Mouse (Mus musculus) neural tube, embryonic 15.5 days (tissue): ENCODE results near the gene Slc35c1. TPM values are rescaled to one million over a fixed set of nuclear protein-coding genes. Genes with fewer than 3 reads are reported as not detected.

ENCODE experiments used
- ATAC-seq: fragments of 200-750 bp; cut with Nextera tagmentation; 2 replicates; pipeline ENCODE4 v1.8.0; 2017; ENCODE audit warnings: mild to moderate bottlenecking, moderate TSS enrichment, moderate library complexity; ENCODE audit not compliant: low FRiP score
- H3K27ac ChIP-seq: fragments of 300-500 bp; sonication (generic); replicated peaks from 2 replicates; pipeline ENCODE4 v1.5.1; 2015; ENCODE audit warnings: mild to moderate bottlenecking, inconsistent platforms
- H3K27me3 ChIP-seq: fragments of 300-500 bp; sonication (generic); replicated peaks from 2 replicates; pipeline ENCODE4 v1.6.1; 2015; ENCODE audit warnings: inconsistent platforms
- H3K36me3 ChIP-seq: fragments of 300-500 bp; sonication (generic); 2 replicates; pipeline ENCODE4 v1.6.1; 2015; ENCODE audit warnings: inconsistent platforms
- H3K4me1 ChIP-seq: fragments of 300-500 bp; sonication (generic); 2 replicates; pipeline ENCODE4 v1.6.1; 2015; ENCODE audit warnings: inconsistent platforms
- H3K4me2 ChIP-seq: fragments of 300-500 bp; sonication (generic); 2 replicates; pipeline ENCODE4 v1.6.1; 2015; ENCODE audit warnings: inconsistent platforms, mild to moderate bottlenecking, moderate library complexity
- H3K4me3 ChIP-seq: fragments of 300-500 bp; sonication (generic); replicated peaks from 2 replicates; pipeline ENCODE4 v1.5.1; 2015; ENCODE audit warnings: mild to moderate bottlenecking, inconsistent platforms
- H3K9ac ChIP-seq: fragments of 300-500 bp; sonication (generic); replicated peaks from 2 replicates; pipeline ENCODE4 v1.6.1; 2015; ENCODE audit warnings: mild to moderate bottlenecking, inconsistent platforms
- H3K9me3 ChIP-seq: fragments of 300-500 bp; sonication (generic); replicated peaks from 2 replicates; pipeline ENCODE4 v1.6.1; 2016; ENCODE audit warnings: inconsistent platforms
- WGBS: fragments of 180-500 bp; shearing (Covaris S2); methylation state at CpG from one replicate; pipeline ENCODE4 v1.1.7; 2015; ENCODE audit warnings: mixed read lengths; 5-methylcytosine and 5-hydroxymethylcytosine counted together
- polyA plus RNA-seq: library from polyadenylated mRNA; unstranded; fragments of >200 nt; fragmentation: Nextera tagmentation; extraction: Ambion mirVana; gene quantifications from 2 replicates; pipeline ENCODE4 v1.2.1, GENCODE M21; 2015

The Slc35c1 gene
- polyA plus RNA-seq, 1 experiment from 2014 or later: 16.6 TPM

GRCm38 (mm10) chr2:92471886-92472670 is 11.7 kb upstream of the Slc35c1 start:
- H3K4me2 ChIP-seq: no peak overlapping the region
- H3K4me3 ChIP-seq: no peak overlapping the region
- WGBS: 86% methylated on average over 12 of the region's 12 CpGs
- no peaks in the 10 kb centered on the region for H3K36me3 ChIP-seq
- ATAC-seq: no peak
- H3K9me3 ChIP-seq: no peaks in the 10 kb centered on the region
- H3K9ac ChIP-seq: no peak overlapping the region
- H3K27ac ChIP-seq: no peak overlapping the region
- no peaks in the 10 kb centered on the region; the same call in 1 of the 2 replicates for H3K27me3 ChIP-seq
- no peaks in the 10 kb centered on the region for H3K4me1 ChIP-seq

GRCm38 (mm10) chr2:92464690-92465089 is 4.4 kb upstream of the Slc35c1 start:
- Histone ChIP-seq H3K9ac (no peak overlapping the region), H3K27ac (no peak overlapping the region), H3K27me3 (peaks cover 20% of the 10 kb centered on the region), H3K4me3 (no peak overlapping the region), H3K4me2 (no peak overlapping the region), H3K4me1 (peaks cover 9% of the 10 kb centered on the region), H3K9me3 (no peaks in the 10 kb centered on the region), H3K36me3 (no peaks in the 10 kb centered on the region)
- WGBS: 70% methylated on average over 3 of the region's 3 CpGs
- ATAC-seq: no peak

- peaks cover 20% of the 10 kb centered on the region for H3K27me3 ChIP-seq
- H3K4me2 ChIP-seq: no peak overlapping the region
- ATAC-seq: no peak
- no peak overlapping the region for H3K9ac ChIP-seq
- no peak overlapping the region for H3K27ac ChIP-seq
- H3K4me3 ChIP-seq: no peak overlapping the region
- H3K36me3 ChIP-seq: no peaks in the 10 kb centered on the region
- peaks cover 38% of the 10 kb centered on the region for H3K4me1 ChIP-seq
- no peaks in the 10 kb centered on the region for H3K9me3 ChIP-seq
- WGBS: 84% methylated on average over 1 of the region's 1 CpGs
Measured at GRCm38 (mm10) chr2:92461215-92461614, 877 bp upstream of the Slc35c1 start.

- no peaks in the 10 kb centered on the region for H3K9me3 ChIP-seq
- H3K4me2 ChIP-seq: peak overlapping the region; percentile 90
- H3K27ac ChIP-seq: peak overlapping the region; percentile 62
- H3K9ac ChIP-seq: peak overlapping the region; percentile 48
- H3K4me1 ChIP-seq: peaks cover 52% of the 10 kb centered on the region
- peak overlapping the region; percentile 52 for H3K4me3 ChIP-seq
- peaks cover 20% of the 10 kb centered on the region for H3K27me3 ChIP-seq
- ATAC-seq: peak; percentile 93
- under 1% methylated on average over 49 of the region's 55 CpGs for WGBS
- H3K36me3 ChIP-seq: peaks cover 3% of the 10 kb centered on the region
Measured at GRCm38 (mm10) chr2:92459141-92459920, 1.0 kb downstream of the Slc35c1 start.

- Histone ChIP-seq H3K36me3 (peaks cover 11% of the 10 kb centered on the region), H3K9me3 (no peaks in the 10 kb centered on the region), H3K4me3 (peak overlapping the region; percentile 52), H3K27me3 (peaks cover 20% of the 10 kb centered on the region), H3K9ac (peak overlapping the region; percentile 48), H3K4me1 (peaks cover 52% of the 10 kb centered on the region), H3K27ac (no peak overlapping the region), H3K4me2 (peak overlapping the region; percentile 90)
- ATAC-seq: no peak
- 69% methylated on average over 13 of the region's 13 CpGs for WGBS
Measured at GRCm38 (mm10) chr2:92458481-92458880, 1.9 kb downstream of the Slc35c1 start.

GRCm38 (mm10) chr2:92456970-92457530 is 3.3 kb downstream of the Slc35c1 start:
- Histone ChIP-seq H3K27me3 (peaks cover 12% of the 10 kb centered on the region), H3K4me1 (peaks cover 52% of the 10 kb centered on the region), H3K36me3 (peaks cover 26% of the 10 kb centered on the region), H3K4me2 (peak overlapping the region; percentile 90), H3K27ac (no peak overlapping the region), H3K9me3 (no peaks in the 10 kb centered on the region), H3K9ac (no peak overlapping the region), H3K4me3 (no peak overlapping the region)
- ATAC-seq: no peak
- 72% methylated on average over 8 of the region's 8 CpGs for WGBS

GRCm38 (mm10) chr2:92455704-92456103 is 4.6 kb downstream of the Slc35c1 start:
- no peak for ATAC-seq
- H3K36me3 ChIP-seq: peaks cover 26% of the 10 kb centered on the region
- no peaks in the 10 kb centered on the region for H3K27me3 ChIP-seq
- 23% methylated on average over 2 of the region's 3 CpGs for WGBS
- peak overlapping the region; percentile 32 for H3K9ac ChIP-seq
- H3K4me1 ChIP-seq: peaks cover 51% of the 10 kb centered on the region
- H3K4me3 ChIP-seq: no peak overlapping the region
- H3K9me3 ChIP-seq: no peaks in the 10 kb centered on the region
- H3K27ac ChIP-seq: no peak overlapping the region
- H3K4me2 ChIP-seq: no peak overlapping the region

- ATAC-seq: no peak
- Histone ChIP-seq H3K27me3 (no peaks in the 10 kb centered on the region), H3K9ac (no peak overlapping the region), H3K9me3 (no peaks in the 10 kb centered on the region), H3K36me3 (peaks cover 26% of the 10 kb centered on the region), H3K4me2 (no peak overlapping the region), H3K4me3 (no peak overlapping the region), H3K4me1 (peaks cover 43% of the 10 kb centered on the region), H3K27ac (no peak overlapping the region)
- WGBS: 96% methylated on average over 11 of the region's 11 CpGs
Measured at GRCm38 (mm10) chr2:92454166-92454565, 6.2 kb downstream of the Slc35c1 start.

- H3K9me3 ChIP-seq: no peaks in the 10 kb centered on the region
- no peak overlapping the region for H3K9ac ChIP-seq
- WGBS: 94% methylated on average over 3 of the region's 3 CpGs
- no peak overlapping the region for H3K27ac ChIP-seq
- ATAC-seq: no peak
- H3K36me3 ChIP-seq: peaks cover 26% of the 10 kb centered on the region
- H3K4me1 ChIP-seq: peaks cover 13% of the 10 kb centered on the region
- H3K4me2 ChIP-seq: no peak overlapping the region
- no peak overlapping the region for H3K4me3 ChIP-seq
- no peaks in the 10 kb centered on the region for H3K27me3 ChIP-seq
Measured at GRCm38 (mm10) chr2:92451126-92451525, 9.2 kb downstream of the Slc35c1 start.

GRCm38 (mm10) chr2:92447121-92447740 is 13.1 kb downstream of the Slc35c1 start:
- Histone ChIP-seq H3K9ac (no peak overlapping the region), H3K4me1 (no peaks in the 10 kb centered on the region), H3K4me3 (no peak overlapping the region), H3K36me3 (peaks cover 2% of the 10 kb centered on the region; the same call in 1 of the 2 replicates), H3K27ac (no peak overlapping the region), H3K4me2 (no peak overlapping the region), H3K27me3 (no peaks in the 10 kb centered on the region), H3K9me3 (no peaks in the 10 kb centered on the region)
- no peak for ATAC-seq
- 55% methylated on average over 7 of the region's 7 CpGs for WGBS

GRCm38 (mm10) chr2:92446656-92447055 is 13.7 kb downstream of the Slc35c1 start:
- Histone ChIP-seq H3K4me3 (no peak overlapping the region), H3K9me3 (no peaks in the 10 kb centered on the region), H3K4me1 (no peaks in the 10 kb centered on the region), H3K27me3 (0 out of 2 replicates have a peak, but pooled peaks cover 3% of the 10 kb centered on the region), H3K36me3 (no peaks in the 10 kb centered on the region), H3K4me2 (no peak overlapping the region), H3K27ac (no peak overlapping the region), H3K9ac (no peak overlapping the region)
- 79% methylated on average over 8 of the region's 8 CpGs for WGBS
- ATAC-seq: no peak
